Mouse (Mus musculus): ENCODE data around the gene Donson.

The Donson gene

GRCm38 (mm10) chr16:91688619-91689334 is at the start of gene Donson:
Donson (minus strand) TSS chr16:91688770.
- in situ Hi-C loops (cut with MboI), result no loop called here

GRCm38 (mm10) chr16:91736046-91736816 is 47.7 kb upstream of the Donson start:
- in situ Hi-C loops (cut with MboI), result no loop called here

- in situ Hi-C loops (cut with MboI), result no loop called here
Measured at GRCm38 (mm10) chr16:91734771-91735170, 46.2 kb upstream of the Donson start.

GRCm38 (mm10) chr16:91732816-91733215 is 44.2 kb upstream of the Donson start:
- in situ Hi-C loops (cut with MboI), result no loop called here

- in situ Hi-C loops (cut with MboI), result no loop called here
Measured at GRCm38 (mm10) chr16:91730446-91730845, 41.9 kb upstream of the Donson start.

- in situ Hi-C loops (cut with MboI), result loop anchor here (10.0 kb wide), 1 partner anchor 185 kb away; no protein-coding TSS in a partner anchor
Measured at GRCm38 (mm10) chr16:91729821-91730441, 41.4 kb upstream of the Donson start.

GRCm38 (mm10) chr16:91729066-91729482 is 40.5 kb upstream of the Donson start, which contains the start of gene Itsn1:
Itsn1 (plus strand) TSS chr16:91729281.
- in situ Hi-C loops (cut with MboI), result loop anchor here (10.0 kb wide), 1 partner anchor 186 kb away; no protein-coding TSS in a partner anchor

GRCm38 (mm10) chr16:91728123-91729065 is 39.8 kb upstream of the Donson start, which contains the start of gene Cryzl1:
Cryzl1 (minus strand) TSS chr16:91728975.
- in situ Hi-C loops (cut with MboI), result loop anchor here (10.0 kb wide), 1 partner anchor 186 kb away; no protein-coding TSS in a partner anchor

GRCm38 (mm10) chr16:91727433-91727832 is 38.9 kb upstream of the Donson start:
- in situ Hi-C loops (cut with MboI), result loop anchor here (10.0 kb wide), 1 partner anchor 187 kb away; no protein-coding TSS in a partner anchor

- in situ Hi-C loops (cut with MboI), result loop anchor here (10.0 kb wide), 1 partner anchor 191 kb away; no protein-coding TSS in a partner anchor
Measured at GRCm38 (mm10) chr16:91724247-91724646, 35.7 kb upstream of the Donson start.

- in situ Hi-C loops (cut with MboI), result no loop called here
Measured at GRCm38 (mm10) chr16:91717399-91717798, 28.8 kb upstream of the Donson start.

GRCm38 (mm10) chr16:91716927-91717349 is 28.4 kb upstream of the Donson start:
- in situ Hi-C loops (cut with MboI), result no loop called here

- in situ Hi-C loops (cut with MboI), result no loop called here
Measured at GRCm38 (mm10) chr16:91710241-91710640, 21.7 kb upstream of the Donson start.

GRCm38 (mm10) chr16:91704603-91705340 is 16.2 kb upstream of the Donson start:
- in situ Hi-C loops (cut with MboI), result no loop called here

- in situ Hi-C loops (cut with MboI), result no loop called here
Measured at GRCm38 (mm10) chr16:91702771-91703188, 14.2 kb upstream of the Donson start.

GRCm38 (mm10) chr16:91701908-91702307 is 13.3 kb upstream of the Donson start:
- in situ Hi-C loops (cut with MboI), result no loop called here

GRCm38 (mm10) chr16:91698995-91699394 is 10.4 kb upstream of the Donson start:
- in situ Hi-C loops (cut with MboI), result no loop called here

GRCm38 (mm10) chr16:91695108-91695755 is 6.7 kb upstream of the Donson start:
- in situ Hi-C loops (cut with MboI), result no loop called here

- in situ Hi-C loops (cut with MboI), result no loop called here
Measured at GRCm38 (mm10) chr16:91694455-91695084, 6.0 kb upstream of the Donson start.
